Mouse (Mus musculus) thymus, adult 2 months (tissue): Measurements from ENCODE around the gene Ccdc87. TPM values are rescaled to one million over a fixed set of nuclear protein-coding genes. Genes with fewer than 3 reads are reported as not detected.

Experiments
- DNase-seq: peaks from one replicate; pipeline ENCODE4 v3.0.0; 2021
- H3K27ac ChIP-seq: fragments of 200-500 bp; 2 replicates; pipeline ENCODE4 v1.5.1; 2012; ENCODE audit warnings: low read length, control low read depth; ENCODE audit not compliant: control insufficient read depth, insufficient read depth
- H3K27me3 ChIP-seq: fragments of 200-500 bp; 2 replicates; pipeline ENCODE4 v1.6.1; 2012; ENCODE audit warnings: mild to moderate bottlenecking, low read length, moderate library complexity, mixed read lengths; ENCODE audit not compliant: control insufficient read depth, insufficient read depth
- H3K36me3 ChIP-seq: fragments of 200-500 bp; 2 replicates; pipeline ENCODE4 v1.6.1; 2012; ENCODE audit warnings: mild to moderate bottlenecking, low read length, moderate library complexity; ENCODE audit not compliant: control insufficient read depth, insufficient read depth
- H3K4me1 ChIP-seq: fragments of 200-500 bp; replicated peaks from 2 replicates; pipeline ENCODE4 v1.6.1; 2012; ENCODE audit warnings: low read length; ENCODE audit not compliant: control insufficient read depth, insufficient read depth
- H3K4me3 ChIP-seq: fragments of 200-500 bp; 2 replicates; pipeline ENCODE4 v1.5.1; 2012; ENCODE audit warnings: mild to moderate bottlenecking, low read length, control low read depth, moderate library complexity; ENCODE audit not compliant: control insufficient read depth, insufficient read depth
- CTCF ChIP-seq: fragments of 200-500 bp; IDR thresholded peaks from 2 replicates; pipeline ENCODE4 v1.5.1; 2012; ENCODE audit warnings: mild to moderate bottlenecking, control low read depth, low read length, moderate library complexity, borderline replicate concordance; ENCODE audit not compliant: control insufficient read depth, poor library complexity, insufficient read depth; ENCODE audit errors: extremely low read depth
- POLR2A ChIP-seq: fragments of 200-500 bp; IDR thresholded peaks from 2 replicates; pipeline ENCODE4 v1.6.1; 2012; ENCODE audit warnings: mild to moderate bottlenecking, low read length, control low read depth, moderate library complexity; ENCODE audit not compliant: control insufficient read depth, poor library complexity, insufficient read depth; ENCODE audit errors: extremely low read depth
- WGBS: fragments of 180-500 bp; shearing (Covaris S2); methylation state at CpG from one replicate; pipeline ENCODE4 v1.1.7; 2018; 5-methylcytosine and 5-hydroxymethylcytosine counted together
- polyA plus RNA-seq: library from polyadenylated mRNA; depleted of rRNA; stranded (reverse); fragments of >200 nt; gene quantifications from 2 replicates; pipeline ENCODE4 v1.2.3, GENCODE M21; 2012; rRNA removed

Gene Ccdc87
- polyA plus RNA-seq, 1 experiment = 0.19 TPM

GRCm38 (mm10) chr19:4883961-4884360 is 44.8 kb downstream of the Ccdc87 start:
- Histone ChIP-seq H3K36me3 (no peaks in the 10 kb centered on the region), H3K27me3 (no peaks in the 10 kb centered on the region), H3K4me3 (no peak overlapping the region), H3K4me1 (peaks cover 2% of the 10 kb centered on the region), H3K27ac (no peak overlapping the region)
- 92% methylated on average over 4 of the region's 4 CpGs for WGBS
- no peak for DNase-seq
- TF ChIP-seq POLR2A (no peak), CTCF (no peak)

GRCm38 (mm10) chr19:4889791-4890190 is 50.6 kb downstream of the Ccdc87 start:
- Histone ChIP-seq H3K27ac (no peak overlapping the region), H3K27me3 (no peaks in the 10 kb centered on the region), H3K4me1 (no peaks in the 10 kb centered on the region), H3K36me3 (no peaks in the 10 kb centered on the region), H3K4me3 (no peak overlapping the region)
- DNase-seq = no peak
- TF ChIP-seq POLR2A (no peak), CTCF (no peak)
- WGBS = 94% methylated on average over 10 of the region's 10 CpGs

GRCm38 (mm10) chr19:4891798-4892197 is 52.6 kb downstream of the Ccdc87 start:
- Histone ChIP-seq H3K27me3 (no peaks in the 10 kb centered on the region), H3K4me3 (no peak overlapping the region), H3K4me1 (no peaks in the 10 kb centered on the region), H3K27ac (no peak overlapping the region), H3K36me3 (no peaks in the 10 kb centered on the region)
- 75% methylated on average over 3 of the region's 3 CpGs for WGBS
- TF ChIP-seq POLR2A = no peak
- no peak for TF ChIP-seq CTCF
- DNase-seq = no peak

Other genes starting within 250 kb of the Ccdc87 start
- gene Lrfn4, start 223.7 kb upstream of the Ccdc87 start, polyA plus RNA-seq = 17.3 and 18.1 TPM in 2 replicates
- gene Rce1, start 213.7 kb upstream of the Ccdc87 start, polyA plus RNA-seq = 151 and 163 TPM in 2 replicates
- 0.04 and 1.1 TPM in 2 replicates for gene Gm960, start 140.7 kb upstream of the Ccdc87 start, polyA plus RNA-seq
- 0.23 and 0.26 TPM in 2 replicates for gene Sptbn2, start 128.2 kb upstream of the Ccdc87 start, polyA plus RNA-seq
- gene Rbm4b, start 82.9 kb upstream of the Ccdc87 start, polyA plus RNA-seq = 20.0 and 20.2 TPM in 2 replicates
- 113 and 130 TPM in 2 replicates for gene Rbm4, start 45.5 kb upstream of the Ccdc87 start, polyA plus RNA-seq
- 30.1 and 56.3 TPM in 2 replicates for gene Gm21992, start 27.8 kb upstream of the Ccdc87 start, polyA plus RNA-seq
- 158 and 205 TPM in 2 replicates for gene Rbm14, start 27.7 kb upstream of the Ccdc87 start, polyA plus RNA-seq
- gene Ccs, start within 50 bp of the Ccdc87 start, polyA plus RNA-seq = 35.8 and 45.8 TPM in 2 replicates
- gene Ctsf, start 15.8 kb downstream of the Ccdc87 start, polyA plus RNA-seq = 27.0 and 31.9 TPM in 2 replicates
- 8.4 and 11.8 TPM in 2 replicates for gene Actn3, start 38.5 kb downstream of the Ccdc87 start, polyA plus RNA-seq
- 53.0 and 53.5 TPM in 2 replicates for gene Zdhhc24, start 39.3 kb downstream of the Ccdc87 start, polyA plus RNA-seq
- gene Bbs1, start 67.3 kb downstream of the Ccdc87 start, polyA plus RNA-seq = 2.8 and 4.7 TPM in 2 replicates
- gene Dpp3, start 88.9 kb downstream of the Ccdc87 start, polyA plus RNA-seq = 153 and 175 TPM in 2 replicates
- gene Peli3, start 103.8 kb downstream of the Ccdc87 start, polyA plus RNA-seq = 2.1 and 2.3 TPM in 2 replicates
- gene Mrpl11, start 122.8 kb downstream of the Ccdc87 start, polyA plus RNA-seq = 25.8 and 27.3 TPM in 2 replicates
- gene Npas4, start 150.9 kb downstream of the Ccdc87 start, polyA plus RNA-seq = 0.57 and 0.59 TPM in 2 replicates
- 12.7 and 14.6 TPM in 2 replicates for gene Slc29a2, start 184.5 kb downstream of the Ccdc87 start, polyA plus RNA-seq
- gene B4gat1, start 199.5 kb downstream of the Ccdc87 start, polyA plus RNA-seq = 23.8 and 25.1 TPM in 2 replicates
- gene AC124502.3, start 199.5 kb downstream of the Ccdc87 start, polyA plus RNA-seq = 1.1 and 1.4 TPM in 2 replicates
- gene Brms1, start 202.0 kb downstream of the Ccdc87 start, polyA plus RNA-seq = 54.2 and 61.4 TPM in 2 replicates
- 7.1 and 8.8 TPM in 2 replicates for gene Rin1, start 211.1 kb downstream of the Ccdc87 start, polyA plus RNA-seq
- gene Cd248, start 228.7 kb downstream of the Ccdc87 start, polyA plus RNA-seq = 5.9 and 7.7 TPM in 2 replicates
- 1.7 and 3.5 TPM in 2 replicates for gene Tmem151a, start 246.2 kb downstream of the Ccdc87 start, polyA plus RNA-seq
- 121 and 137 TPM in 2 replicates for gene Yif1a, start 249.2 kb downstream of the Ccdc87 start, polyA plus RNA-seq